Mouse (Mus musculus): ENCODE data around the gene Madd.

Gene Madd

GRCm38 (mm10) chr2:91088987-91089386 is 94.7 kb downstream of the Madd start:
- peak; percentile 4 for DNase-seq

- DNase-seq = no peak
These were observed 96.2 kb downstream of the Madd start for GRCm38 (mm10) chr2:91087453-91087852.
